Mouse (Mus musculus): ENCODE measurements at regions not wholly inside any gene's neighbourhood (a gene's known extent, or its start where the extent isn't known, plus 50 kb on each side); places are given as distances from the start of the nearest gene placed in this dataset.

DNA sequence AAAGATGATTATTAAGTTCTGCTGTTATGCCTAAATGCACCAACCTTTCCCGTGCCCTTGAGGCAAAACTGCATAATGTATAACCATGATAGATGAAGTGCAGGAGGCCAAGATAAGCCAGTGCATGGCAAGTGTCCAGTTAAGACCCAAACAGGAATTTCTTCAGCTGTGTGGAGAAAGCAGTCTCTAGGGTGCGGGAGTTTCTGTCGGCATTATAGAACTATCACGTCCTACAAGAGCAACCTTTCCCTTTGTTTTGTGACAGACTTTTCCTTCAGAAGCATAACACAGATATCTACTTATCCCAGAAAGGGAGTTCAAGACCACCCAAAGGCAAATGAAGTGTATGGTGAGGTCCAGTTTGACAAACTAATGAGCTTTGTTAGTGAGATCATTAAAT is 560.1 kb upstream of the Cdh18 start:
- no peak for DNase-seq (ENCODE audit: low spot score in 2 of 2)

GRCm38 (mm10) chr15:21993309-21993708 is 555.5 kb upstream of the Cdh18 start:
- no peak for DNase-seq (ENCODE audit: low spot score in 2 of 2)

- DNase-seq (ENCODE audit: low spot score in 2 of 2): no peak
Observed at GRCm38 (mm10) chr15:21995121-21995826, 553.5 kb upstream of the Cdh18 start.

- no peak for DNase-seq (ENCODE audit: low spot score in 2 of 2)
Observed at GRCm38 (mm10) chr15:22019977-22020376, 528.8 kb upstream of the Cdh18 start.

- DNase-seq (ENCODE audit: low spot score in 2 of 2): no peak
Observed at GRCm38 (mm10) chr15:22030215-22030614, 518.6 kb upstream of the Cdh18 start.

DNA sequence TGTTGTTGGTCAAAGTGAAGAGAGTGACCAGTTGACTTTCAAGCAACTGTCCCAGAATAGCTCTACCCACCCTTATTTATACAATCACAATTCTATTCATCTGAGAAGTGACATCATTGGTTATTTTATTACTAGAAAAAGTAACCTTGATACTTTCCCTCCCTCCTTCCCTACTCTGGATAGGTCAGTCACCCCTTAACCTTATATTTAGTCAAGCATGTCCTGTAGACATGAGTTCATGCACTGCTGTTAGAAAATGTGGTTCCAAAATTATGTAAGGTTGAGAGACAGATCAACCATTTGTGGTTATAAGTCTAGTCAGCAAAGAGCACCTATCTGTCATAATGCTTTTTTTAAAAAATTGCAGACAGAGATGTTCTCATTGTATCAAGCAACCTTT is 502.4 kb upstream of the Cdh18 start:
- DNase-seq (ENCODE audit: low spot score in 2 of 2): no peak

DNA sequence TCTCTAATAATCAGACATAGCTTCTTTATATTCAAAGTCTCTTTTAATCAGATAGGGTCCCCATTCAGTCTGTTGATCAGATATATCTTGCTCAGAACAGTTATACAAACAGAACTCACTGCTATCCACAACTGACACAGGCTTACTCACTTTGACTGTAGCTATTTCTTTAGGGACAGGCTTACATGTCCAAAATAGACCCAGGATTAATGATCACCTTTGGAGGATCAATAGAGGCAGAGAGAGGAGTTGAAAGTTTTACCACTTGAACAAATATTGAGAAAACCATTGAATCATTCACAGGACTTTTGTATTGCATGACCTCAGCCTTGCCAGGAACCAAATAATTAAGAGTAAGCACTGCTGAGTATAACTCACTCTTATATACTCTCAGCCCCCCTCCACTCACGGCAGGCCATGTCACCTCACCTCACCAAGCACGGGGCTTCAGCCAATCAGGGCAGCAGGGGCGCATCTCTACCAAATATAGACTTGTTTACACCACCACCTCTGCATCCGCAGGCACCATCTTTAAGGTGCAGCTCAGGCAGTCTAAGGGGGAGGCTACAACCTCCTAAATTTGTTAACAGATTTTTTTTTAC is 501.8 kb upstream of the Cdh18 start:
- no peak for DNase-seq (ENCODE audit: low spot score in 2 of 2)

GRCm38 (mm10) chr15:22086856-22087255 is 462.0 kb upstream of the Cdh18 start:
- DNase-seq (ENCODE audit: low spot score in 2 of 2): no peak

- DNase-seq (ENCODE audit: low spot score in 2 of 2): no peak
Observed at GRCm38 (mm10) chr15:22121746-22122145, 427.1 kb upstream of the Cdh18 start.

- no peak for DNase-seq (ENCODE audit: low spot score in 2 of 2)
Observed at GRCm38 (mm10) chr15:22151894-22152494, 396.8 kb upstream of the Cdh18 start.

DNA sequence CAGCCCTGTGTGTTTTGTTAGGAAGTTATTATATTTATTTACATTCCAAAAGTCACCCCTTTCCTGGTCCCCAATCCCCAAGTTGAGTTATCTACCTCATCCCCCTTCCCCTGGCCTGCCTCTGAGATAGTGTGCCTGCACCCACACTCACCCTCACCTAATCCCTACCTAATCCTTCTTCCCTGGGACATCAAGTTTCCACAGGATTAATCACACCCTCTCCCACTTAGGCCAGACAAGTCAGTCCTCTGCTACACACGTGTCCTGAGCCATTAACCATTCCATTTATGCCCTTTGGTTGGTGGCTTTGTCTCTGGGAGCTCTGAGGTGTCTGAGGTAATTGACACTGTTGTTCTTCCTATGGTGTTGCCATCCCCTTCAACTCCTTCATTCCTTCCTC is 396.1 kb upstream of the Cdh18 start:
- DNase-seq (ENCODE audit: low spot score in 2 of 2): no peak

- peak in 1 of 2 experiments; percentile 13 for DNase-seq (ENCODE audit: low spot score in 2 of 2)
Observed at GRCm38 (mm10) chr15:22170302-22170701, 378.5 kb upstream of the Cdh18 start.

- no peak for DNase-seq (ENCODE audit: low spot score in 2 of 2)
Observed at GRCm38 (mm10) chr15:22208991-22209390, 339.8 kb upstream of the Cdh18 start.

DNA sequence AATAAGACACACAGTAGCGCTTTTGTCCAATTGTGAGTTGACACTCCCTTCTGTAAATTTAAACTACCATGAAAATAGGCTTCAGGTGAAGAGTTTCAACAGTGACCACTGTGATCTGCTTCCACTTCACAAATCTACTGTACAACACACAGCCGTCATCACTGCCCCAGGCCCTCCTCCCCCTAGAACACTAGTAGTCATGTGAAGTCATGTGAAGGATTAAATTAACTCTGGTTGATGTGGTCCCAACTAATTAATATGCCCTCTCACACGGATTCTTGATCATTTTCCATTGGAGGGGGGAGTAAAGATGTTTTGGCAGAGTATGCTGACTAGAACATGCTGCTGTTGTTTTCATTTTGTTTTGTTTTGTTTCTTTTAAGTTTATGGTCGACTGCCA is 316.2 kb upstream of the Cdh18 start:
- no peak for DNase-seq (ENCODE audit: low spot score in 2 of 2)

DNA sequence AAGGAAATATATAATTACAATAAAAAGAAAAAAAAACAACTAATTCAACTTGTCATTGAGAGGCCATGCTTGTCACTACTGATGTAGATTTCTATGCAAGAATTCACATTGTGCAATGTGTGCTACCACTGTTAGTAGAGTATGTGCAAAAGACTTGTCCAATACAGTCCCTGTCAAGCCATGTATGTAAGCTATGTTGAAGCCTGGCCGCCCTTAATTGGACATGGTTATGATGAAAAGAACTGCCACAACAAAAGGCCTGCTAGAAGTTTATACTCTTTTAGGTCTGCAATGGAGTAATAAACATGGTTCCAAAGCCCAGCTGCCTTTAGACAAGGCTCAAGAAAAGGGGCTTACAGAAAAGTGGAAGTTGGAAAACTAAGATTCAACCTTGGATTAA is 267.9 kb upstream of the Cdh18 start:
- no peak for DNase-seq (ENCODE audit: low spot score in 2 of 2)

- DNase-seq (ENCODE audit: low spot score in 2 of 2): no peak
Observed at GRCm38 (mm10) chr15:22311016-22311415, 237.8 kb upstream of the Cdh18 start.

DNA sequence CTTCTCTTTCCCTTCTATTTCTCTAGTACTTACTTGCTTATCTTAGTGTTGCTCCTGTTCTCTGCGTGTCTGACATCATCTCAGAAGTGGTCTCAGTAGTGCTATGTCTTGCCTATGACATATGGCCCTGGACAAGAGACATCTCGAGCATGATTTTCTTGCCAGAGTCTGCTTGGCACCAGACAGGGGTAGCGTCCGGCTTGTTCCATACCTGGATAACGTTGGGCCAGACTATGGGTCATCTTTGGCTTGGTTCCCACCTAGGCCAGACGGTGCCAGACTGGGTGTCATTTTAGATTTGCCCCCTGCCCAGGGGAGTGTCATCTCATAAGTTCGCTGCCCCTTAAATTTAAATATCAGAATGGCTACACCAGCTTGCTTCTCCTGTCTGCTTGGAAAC is 229.8 kb upstream of the Cdh18 start:
- no peak for DNase-seq (ENCODE audit: low spot score in 2 of 2)

GRCm38 (mm10) chr15:22338941-22339340 is 209.9 kb upstream of the Cdh18 start:
- no peak for DNase-seq (ENCODE audit: low spot score in 2 of 2)

GRCm38 (mm10) chr15:22344321-22344720 is 204.5 kb upstream of the Cdh18 start:
- no peak for DNase-seq (ENCODE audit: low spot score in 2 of 2)

DNA sequence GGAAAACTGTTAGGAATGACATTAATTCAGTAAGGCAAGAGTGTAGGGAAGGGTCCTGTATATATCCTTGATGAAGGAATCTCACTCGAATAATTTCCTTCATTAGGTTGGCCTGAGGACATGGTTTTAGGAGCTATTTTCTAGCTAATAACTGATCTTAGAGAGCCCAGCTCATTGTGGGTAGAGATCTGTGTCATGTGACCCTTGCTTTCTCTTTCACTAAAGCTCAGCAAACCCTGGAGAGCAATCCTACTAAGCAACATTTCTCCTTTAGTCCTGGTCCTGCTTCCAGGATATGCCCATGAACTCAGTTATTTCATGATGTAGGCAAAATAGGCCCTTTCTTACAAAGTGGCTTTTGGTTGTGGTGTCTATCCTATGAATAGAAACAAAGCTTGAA is 197.3 kb upstream of the Cdh18 start:
- DNase-seq (ENCODE audit: low spot score in 2 of 2): no peak
